Mouse (Mus musculus): ENCODE data around the gene Tex2. TPM values are rescaled to one million over a fixed set of nuclear protein-coding genes. Genes with fewer than 3 reads are reported as not detected.

The Tex2 gene
- polyA plus RNA-seq, 1 experiment from 2014 or later = 32.1 TPM

GRCm38 (mm10) chr11:106461145-106461932, 151.9 kb downstream of the Tex2 start:
- ATAC-seq (replicated peaks) = no peak
- Histone ChIP-seq H3K27ac (no peak overlapping the region), H3K4me2 (no peak overlapping the region), H3K9me3 (no peaks in the 10 kb centered on the region; the same call in 1 of the 2 replicates), H3K4me3 (no peak overlapping the region), H3K4me1 (peaks cover 3% of the 10 kb centered on the region), H3K36me3 (replicated peaks) (no peaks in the 10 kb centered on the region), H3K27me3 (replicated peaks) (no peaks in the 10 kb centered on the region), H3K9ac (no peak overlapping the region)
- WGBS = 81% methylated on average over 5 of the region's 5 CpGs

GRCm38 (mm10) chr11:106460671-106461070, 152.6 kb downstream of the Tex2 start:
- ATAC-seq (replicated peaks) = no peak
- Histone ChIP-seq H3K4me3 (no peak overlapping the region), H3K4me1 (peaks cover 3% of the 10 kb centered on the region), H3K36me3 (replicated peaks) (no peaks in the 10 kb centered on the region), H3K4me2 (no peak overlapping the region), H3K9ac (no peak overlapping the region), H3K27me3 (replicated peaks) (no peaks in the 10 kb centered on the region), H3K9me3 (no peaks in the 10 kb centered on the region; the same call in 1 of the 2 replicates), H3K27ac (no peak overlapping the region)
- WGBS = 98% methylated on average over 1 of the region's 1 CpGs

DNA sequence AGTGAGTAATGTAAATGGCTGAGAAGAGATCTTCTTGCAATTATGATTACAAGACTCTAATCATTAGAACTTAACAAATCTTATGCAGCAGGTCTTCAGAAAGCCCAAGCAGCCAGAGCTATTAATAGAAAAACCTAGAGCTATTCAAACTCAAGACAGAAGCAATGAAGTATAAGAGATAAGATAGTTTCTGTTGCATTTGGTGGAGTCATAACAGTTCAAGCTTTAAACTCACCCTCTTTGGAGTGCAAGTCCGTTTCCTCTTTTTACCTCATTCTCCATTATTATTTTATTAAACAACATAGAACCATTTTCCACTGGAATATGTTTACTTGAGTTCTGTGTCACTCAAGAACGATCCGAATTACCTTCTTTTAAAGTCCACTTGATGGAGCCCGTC, 154.7 kb downstream of the Tex2 start:
- Histone ChIP-seq H3K27me3 (replicated peaks) (no peaks in the 10 kb centered on the region), H3K9ac (no peak overlapping the region), H3K36me3 (replicated peaks) (no peaks in the 10 kb centered on the region), H3K9me3 (no peaks in the 10 kb centered on the region; the same call in 1 of the 2 replicates), H3K27ac (no peak overlapping the region), H3K4me2 (no peak overlapping the region), H3K4me3 (no peak overlapping the region), H3K4me1 (peaks cover 3% of the 10 kb centered on the region)
- WGBS = 94% methylated on average over 4 of the region's 4 CpGs
- no peak for ATAC-seq (replicated peaks)

Other genes starting within 250 kb of the Tex2 start
- gene Prr29, start 248.0 kb downstream of the Tex2 start, polyA plus RNA-seq (2015; fragmentation: Nextera tagmentation; extraction: Ambion mirVana) = not detected in 2 replicates
- gene Icam2, start 225.3 kb downstream of the Tex2 start, polyA plus RNA-seq (2015; fragmentation: Nextera tagmentation; extraction: Ambion mirVana) = 18.2 and 19.1 TPM in 2 replicates
- gene Ern1, start 125.6 kb downstream of the Tex2 start, polyA plus RNA-seq (2015; fragmentation: Nextera tagmentation; extraction: Ambion mirVana) = 6.0 and 7.6 TPM in 2 replicates
- gene Pecam1, start 137.2 kb upstream of the Tex2 start, polyA plus RNA-seq (2015; fragmentation: Nextera tagmentation; extraction: Ambion mirVana) = 15.1 and 17.5 TPM in 2 replicates
- gene Milr1, start 137.8 kb upstream of the Tex2 start, polyA plus RNA-seq (2015; fragmentation: Nextera tagmentation; extraction: Ambion mirVana) = 0.79 and 0.88 TPM in 2 replicates
- 9.6 and 10.4 TPM in 2 replicates for gene Polg2, start 166.1 kb upstream of the Tex2 start, polyA plus RNA-seq (2015; fragmentation: Nextera tagmentation; extraction: Ambion mirVana)
- gene Ddx5, start 175.8 kb upstream of the Tex2 start, polyA plus RNA-seq (2015; fragmentation: Nextera tagmentation; extraction: Ambion mirVana) = 370 and 394 TPM in 2 replicates
- 17.0 and 17.3 TPM in 2 replicates for gene Cep95, start 175.8 kb upstream of the Tex2 start, polyA plus RNA-seq (2015; fragmentation: Nextera tagmentation; extraction: Ambion mirVana)